Mouse (Mus musculus) heart, embryonic 12.5 days (tissue): ENCODE measurements around the gene Iltifb. TPM values are rescaled to one million over a fixed set of nuclear protein-coding genes. Genes with fewer than 3 reads are reported as not detected.
"Not testable (repeated sequence)": the region's sequence is repeated elsewhere in the genome, so short reads cannot be mapped to it uniquely, and the experiment has no call there.

Source experiments
- ATAC-seq: fragments of 200-750 bp; cut with Nextera tagmentation; 2 replicates; pipeline ENCODE4 v1.8.0; 2017; ENCODE audit warnings: moderate TSS enrichment, moderate library complexity; ENCODE audit not compliant: insufficient number of reproducible peaks, low FRiP score
- H3K27ac ChIP-seq: fragments of 300-500 bp; sonication (generic); 2 replicates; pipeline ENCODE4 v1.5.1; 2016; ENCODE audit warnings: mild to moderate bottlenecking, moderate library complexity; ENCODE audit not compliant: poor library complexity, severe bottlenecking
- H3K27me3 ChIP-seq: fragments of 300-500 bp; sonication (generic); replicated peaks from 2 replicates; pipeline ENCODE4 v1.6.1; 2016; ENCODE audit warnings: mild to moderate bottlenecking, moderate library complexity
- H3K36me3 ChIP-seq: fragments of 300-500 bp; sonication (generic); 2 replicates; pipeline ENCODE4 v1.6.1; 2016; ENCODE audit warnings: mild to moderate bottlenecking, moderate library complexity
- H3K4me1 ChIP-seq: fragments of 300-500 bp; sonication (generic); replicated peaks from 2 replicates; pipeline ENCODE4 v1.6.1; 2016; ENCODE audit warnings: mild to moderate bottlenecking
- H3K4me2 ChIP-seq: fragments of 300-500 bp; sonication (generic); 2 replicates; pipeline ENCODE4 v1.6.1; 2016; ENCODE audit warnings: mild to moderate bottlenecking, moderate library complexity
- H3K4me3 ChIP-seq: fragments of 300-500 bp; sonication (generic); 2 replicates; pipeline ENCODE4 v1.5.1; 2016; ENCODE audit warnings: mild to moderate bottlenecking
- H3K9ac ChIP-seq: fragments of 300-500 bp; sonication (generic); 2 replicates; pipeline ENCODE4 v1.6.1; 2016; ENCODE audit warnings: mild to moderate bottlenecking, moderate library complexity
- H3K9me3 ChIP-seq: fragments of 300-500 bp; sonication (generic); replicated peaks from 2 replicates; pipeline ENCODE4 v1.6.1; 2016; ENCODE audit warnings: mild to moderate bottlenecking, moderate library complexity
- WGBS: fragments of 180-500 bp; shearing (Covaris S2); methylation state at CpG from one replicate; pipeline ENCODE4 v1.1.7; 2016; 5-methylcytosine and 5-hydroxymethylcytosine counted together
- polyA plus RNA-seq: library from polyadenylated mRNA; unstranded; fragments of >200 nt; fragmentation: Nextera tagmentation; extraction: Ambion mirVana; gene quantifications from 2 replicates; pipeline ENCODE4 v1.2.1, GENCODE M21; 2016

Iltifb gene
- polyA plus RNA-seq, 1 experiment from 2014 or later, result not detected

DNA sequence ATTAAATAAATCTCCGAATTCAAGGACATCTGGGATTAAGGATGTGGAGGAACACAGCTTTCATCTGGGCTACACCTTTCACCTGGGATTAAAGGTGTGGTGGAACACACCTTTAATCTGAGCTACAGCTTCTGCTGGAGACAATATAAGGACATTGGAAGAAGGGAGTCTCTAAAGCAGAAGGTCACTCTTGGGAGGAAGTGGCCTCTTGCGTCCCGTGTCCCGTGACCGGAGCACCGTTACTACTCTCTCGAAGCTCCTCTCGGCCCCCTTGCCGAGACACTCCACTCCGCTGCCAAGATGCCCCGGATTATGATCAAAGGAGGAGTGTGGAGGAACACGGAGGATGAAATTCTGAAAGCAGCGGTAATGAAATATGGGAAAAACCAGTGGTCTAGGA lies 36.5 kb downstream of the Iltifb start, which contains the start of gene Gm32802:
TSS of gene Gm32802 (plus strand) at position 301 of the 400 bp plus-strand sequence.
- no CpG with 5 or more reads among the region's 13 CpGs for WGBS

DNA sequence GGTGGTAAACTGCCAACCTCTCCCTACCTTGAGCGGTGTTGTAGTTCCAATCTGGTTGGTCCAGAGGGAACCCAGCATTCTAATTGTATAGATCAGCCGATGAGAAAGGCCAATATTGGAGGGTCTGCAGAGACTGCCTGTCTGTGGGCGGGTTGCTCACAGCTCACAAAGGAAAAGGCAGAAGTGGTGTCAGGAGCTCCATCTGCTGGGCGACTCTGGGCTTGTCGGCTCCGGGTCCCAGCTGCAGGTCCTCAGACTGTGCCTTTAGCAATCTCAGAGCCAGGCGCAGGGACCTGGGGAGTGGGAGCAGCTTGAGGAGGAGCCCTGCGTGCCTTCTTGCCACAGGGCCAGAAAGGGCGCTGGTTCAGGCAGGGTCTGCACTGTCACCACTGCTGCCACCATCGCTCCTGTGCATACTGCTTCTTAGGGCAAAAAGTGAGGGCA lies 44.0 kb downstream of the Iltifb start:
- H3K4me3 ChIP-seq, result no peak overlapping the region
- no peak overlapping the region for H3K27ac ChIP-seq
- no peaks in the 10 kb centered on the region for H3K9me3 ChIP-seq
- no peaks in the 10 kb centered on the region for H3K36me3 ChIP-seq
- H3K4me1 ChIP-seq, result no peaks in the 10 kb centered on the region
- WGBS, result 60% methylated on average over 10 of the region's 10 CpGs
- H3K4me2 ChIP-seq, result no peak overlapping the region
- H3K9ac ChIP-seq, result no peak overlapping the region
- no peak for ATAC-seq
- H3K27me3 ChIP-seq, result no peaks in the 10 kb centered on the region

More for the DNA sequence above, 36.5 kb downstream of the Iltifb start, which contains the start of gene Gm32802:
- not testable (repeated sequence) for H3K4me2 ChIP-seq, H3K36me3 ChIP-seq, H3K27me3 ChIP-seq, ATAC-seq, H3K9me3 ChIP-seq, H3K4me3 ChIP-seq, H3K9ac ChIP-seq, H3K27ac ChIP-seq, H3K4me1 ChIP-seq

DNA sequence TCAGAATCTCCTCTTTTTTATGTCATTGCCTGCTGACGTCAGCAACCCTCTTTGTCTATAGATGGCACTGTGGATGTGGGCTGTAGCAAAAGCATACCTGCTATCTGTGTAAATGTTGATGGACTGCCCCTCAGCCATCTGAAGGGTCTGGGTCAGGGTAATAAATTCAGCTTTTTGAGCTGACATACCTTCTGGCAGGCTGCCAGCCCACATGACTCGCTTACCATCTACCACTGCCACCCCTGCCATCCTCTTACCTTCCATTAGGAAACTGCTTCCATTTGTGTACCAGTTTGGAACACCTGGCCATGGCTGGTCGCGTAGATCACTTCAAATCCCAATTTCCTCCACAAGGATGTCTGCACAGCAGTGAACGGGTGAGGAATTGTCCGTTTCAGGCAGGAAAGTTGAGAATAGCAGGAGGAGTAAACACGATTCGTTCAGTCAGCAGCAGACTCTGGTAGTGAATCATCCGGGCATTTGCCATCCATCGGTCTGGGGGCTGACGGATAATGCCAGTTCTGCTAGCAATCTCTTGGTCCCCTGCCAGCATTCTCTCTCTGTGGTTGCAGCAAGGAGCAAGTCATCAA lies 45.7 kb downstream of the Iltifb start:
- not testable (repeated sequence) for H3K4me3 ChIP-seq, H3K27me3 ChIP-seq, H3K9ac ChIP-seq, H3K9me3 ChIP-seq, H3K4me2 ChIP-seq, ATAC-seq, H3K36me3 ChIP-seq, H3K27ac ChIP-seq, H3K4me1 ChIP-seq
- WGBS, result 75% methylated on average over 11 of the region's 11 CpGs

DNA sequence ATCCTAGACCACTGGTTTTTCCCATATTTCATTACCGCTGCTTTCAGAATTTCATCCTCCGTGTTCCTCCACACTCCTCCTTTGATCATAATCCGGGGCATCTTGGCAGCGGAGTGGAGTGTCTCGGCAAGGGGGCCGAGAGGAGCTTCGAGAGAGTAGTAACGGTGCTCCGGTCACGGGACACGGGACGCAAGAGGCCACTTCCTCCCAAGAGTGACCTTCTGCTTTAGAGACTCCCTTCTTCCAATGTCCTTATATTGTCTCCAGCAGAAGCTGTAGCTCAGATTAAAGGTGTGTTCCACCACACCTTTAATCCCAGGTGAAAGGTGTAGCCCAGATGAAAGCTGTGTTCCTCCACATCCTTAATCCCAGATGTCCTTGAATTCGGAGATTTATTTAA lies 54.2 kb downstream of the Iltifb start, which contains the start of gene Gm32717:
TSS of gene Gm32717 (minus strand) at position 101 of the 400 bp plus-strand sequence.
- H3K4me2 ChIP-seq, ATAC-seq, H3K4me1 ChIP-seq, H3K4me3 ChIP-seq, H3K36me3 ChIP-seq, H3K9me3 ChIP-seq, H3K27me3 ChIP-seq, H3K9ac ChIP-seq, H3K27ac ChIP-seq: not testable (repeated sequence)
- WGBS, result no CpG with 5 or more reads among the region's 13 CpGs

Other genes with a start within 250 kb of the Iltifb start
- gene Mdm1, start 153.2 kb downstream of the Iltifb start, polyA plus RNA-seq, result 17.4 and 21.3 TPM in 2 replicates
- not detected in 2 replicates for gene Il22, start 90.1 kb downstream of the Iltifb start, polyA plus RNA-seq
- gene Gm32717, start 54.3 kb downstream of the Iltifb start, polyA plus RNA-seq, result not detected in 2 replicates
- not detected in 2 replicates for gene Gm32802, start 36.4 kb downstream of the Iltifb start, polyA plus RNA-seq
- not detected in 2 replicates for gene Gm9040, start 31.9 kb upstream of the Iltifb start, polyA plus RNA-seq
- gene Gm9044, start 37.4 kb upstream of the Iltifb start, polyA plus RNA-seq, result not detected in 2 replicates
- not detected in 2 replicates for gene Gm9045, start 42.8 kb upstream of the Iltifb start, polyA plus RNA-seq
- not detected in 2 replicates for gene Gm9046, start 48.2 kb upstream of the Iltifb start, polyA plus RNA-seq
- gene Gm9048, start 53.6 kb upstream of the Iltifb start, polyA plus RNA-seq, result not detected in 2 replicates
- gene Gm9049, start 59.1 kb upstream of the Iltifb start, polyA plus RNA-seq, result not detected in 2 replicates
- gene Ifng, start 146.0 kb upstream of the Iltifb start, polyA plus RNA-seq, result not detected in 2 replicates